Mouse (Mus musculus): ENCODE measurements around the gene BC048507. TPM values are rescaled to one million over a fixed set of nuclear protein-coding genes. Genes with fewer than 3 reads are reported as not detected.

The BC048507 gene
- polyA plus RNA-seq, 1 experiment from 2014 or later: not detected

DNA sequence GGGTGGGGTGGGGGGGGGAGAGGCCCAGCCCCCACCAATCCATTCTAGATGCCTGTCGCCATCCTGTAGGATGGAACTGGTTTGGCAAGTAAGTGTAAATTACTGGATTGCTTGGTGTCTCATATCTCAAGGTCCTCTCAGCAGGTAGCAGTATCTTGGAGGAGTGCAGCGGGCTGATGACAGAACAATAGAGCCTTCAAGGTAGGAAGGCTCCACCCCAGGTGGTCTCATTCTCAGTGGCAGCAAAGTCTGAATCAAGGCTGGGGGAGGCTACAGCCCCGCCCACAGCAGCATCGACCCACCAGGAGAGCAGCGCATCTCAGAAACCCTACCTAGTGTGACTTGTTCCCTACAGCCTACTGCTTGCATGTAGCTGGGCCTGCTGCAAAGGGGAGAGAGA lies 46.6 kb downstream of the BC048507 start:
- Histone ChIP-seq H3K4me1 (replicated peaks; ENCODE audit: control insufficient read depth, insufficient read depth) (no peaks in the 10 kb centered on the region), H3K9me3 (ENCODE audit: control insufficient read depth, low read length) (no peaks in the 10 kb centered on the region), H3K9ac (ENCODE audit: low read length) (no peak overlapping the region), H3K4me3 (ENCODE audit: low read depth, low read length) (no peak overlapping the region), H3K27ac (replicated peaks) (no peak overlapping the region), H3K27me3 (ENCODE audit: control insufficient read depth, insufficient read depth, low read length) (no peaks in the 10 kb centered on the region), H3K36me3 (ENCODE audit: control insufficient read depth, insufficient read depth, low read length) (no peaks in the 10 kb centered on the region), H3K4me2 (replicated peaks; ENCODE audit: low read depth) (no peak overlapping the region)
- no peak for TF ChIP-seq CTCF (IDR thresholded peaks at IDR 0.05; ENCODE audit: low read depth)
- no peak for TF ChIP-seq EP300 (optimal IDR thresholded peaks at IDR 0.05)
- 23% methylated on average over 5 of the region's 5 CpGs for WGBS
- ATAC-seq (ENCODE audit: low FRiP score, low TSS enrichment): no peak
- no peak for DNase-seq (ENCODE audit: low spot score)

Other genes with a start within 250 kb of the BC048507 start
- gene Gm49345, start 225.6 kb upstream of the BC048507 start, polyA plus RNA-seq (2015; fragmentation: Nextera tagmentation; extraction: Ambion mirVana): 0.08 TPM in 1 of 2 replicates, not detected in the other
- 1.2 and 1.6 TPM in 2 replicates for gene Zfp729a, start 225.5 kb upstream of the BC048507 start, polyA plus RNA-seq (2015; fragmentation: Nextera tagmentation; extraction: Ambion mirVana)
- 3.8 and 4.0 TPM in 2 replicates for gene Zfp738, start 176.3 kb upstream of the BC048507 start, polyA plus RNA-seq (2015; fragmentation: Nextera tagmentation; extraction: Ambion mirVana)
- 2.0 and 2.1 TPM in 2 replicates for gene Zfp65, start 134.2 kb upstream of the BC048507 start, polyA plus RNA-seq (2015; fragmentation: Nextera tagmentation; extraction: Ambion mirVana)
- 2.1 and 2.2 TPM in 2 replicates for gene Zfp85, start 108.1 kb upstream of the BC048507 start, polyA plus RNA-seq (2015; fragmentation: Nextera tagmentation; extraction: Ambion mirVana)
- 0.62 and 0.74 TPM in 2 replicates for gene Zfp493, start 83.6 kb upstream of the BC048507 start, polyA plus RNA-seq (2015; fragmentation: Nextera tagmentation; extraction: Ambion mirVana)
- gene Zfp273, start 49.6 kb upstream of the BC048507 start, polyA plus RNA-seq (2015; fragmentation: Nextera tagmentation; extraction: Ambion mirVana): 2.3 and 3.2 TPM in 2 replicates
- 1.1 TPM in 2 replicates for gene Gm10037, start 32.2 kb upstream of the BC048507 start, polyA plus RNA-seq (2015; fragmentation: Nextera tagmentation; extraction: Ambion mirVana)

All from stomach, postnatal 0 days (tissue).